Mouse (Mus musculus) left cerebral cortex, postnatal 10 days (tissue): ENCODE data around the gene Ston2. TPM values are rescaled to one million over a fixed set of nuclear protein-coding genes. Genes with fewer than 3 reads are reported as not detected.
A peak's percentile ranks its signal among the peaks of the same experiment; 100 is the strongest.

Experiments used
- DNase-seq, 2 experiments: peaks; one replicate each; pipeline ENCODE4 v3.0.0; 2021 to 2022; ENCODE audit warnings: low spot score in 2 of 2, mixed read lengths in 1 of 2; ENCODE audit errors: extremely low spot score in 1 of 2
- intact Hi-C: fragments of 180-260 bp; cut with DNase I; formaldehyde crosslinking; loops from one replicate; pipeline ENCODE4 v1.15.1; 2025
- total RNA-seq, 2 experiments: library from RNA; stranded (reverse); gene quantifications; 2 replicates each; pipeline ENCODE4 v1.2.3; 2021

The Ston2 gene
- total RNA-seq, 2 experiments from 2014 or later = 13.9 to 15.6 TPM

- no peak for DNase-seq
- intact Hi-C loops = no loop called here
Observed at GRCm38 (mm10) chr12:91683549-91684100, 104.6 kb downstream of the Ston2 start.

GRCm38 (mm10) chr12:91683096-91683495 is 105.1 kb downstream of the Ston2 start:
- intact Hi-C loops = no loop called here
- no peak for DNase-seq

- intact Hi-C loops = no loop called here
Observed at GRCm38 (mm10) chr12:91679320-91680064, 108.7 kb downstream of the Ston2 start.

GRCm38 (mm10) chr12:91675937-91676336 is 112.2 kb downstream of the Ston2 start:
- intact Hi-C loops = no loop called here
- DNase-seq = no peak

More at GRCm38 (mm10) chr12:91679320-91680064, 108.7 kb downstream of the Ston2 start:
- peak; percentile 38 to 55 for DNase-seq

- intact Hi-C loops = no loop called here
- DNase-seq = no peak
Observed at GRCm38 (mm10) chr12:91673141-91673540, 115.0 kb downstream of the Ston2 start.

GRCm38 (mm10) chr12:91672528-91672927 is 115.7 kb downstream of the Ston2 start:
- intact Hi-C loops = no loop called here
- peak; percentile 37 to 41 for DNase-seq

GRCm38 (mm10) chr12:91668529-91669245 is 119.5 kb downstream of the Ston2 start:
- intact Hi-C loops = no loop called here

GRCm38 (mm10) chr12:91667741-91668140 is 120.4 kb downstream of the Ston2 start:
- intact Hi-C loops = no loop called here
- DNase-seq = no peak

More at GRCm38 (mm10) chr12:91668529-91669245, 119.5 kb downstream of the Ston2 start:
- no peak for DNase-seq

- no peak for DNase-seq
- intact Hi-C loops = no loop called here
Observed at GRCm38 (mm10) chr12:91666607-91667006, 121.6 kb downstream of the Ston2 start.

- DNase-seq = no peak
- intact Hi-C loops = no loop called here
Observed at GRCm38 (mm10) chr12:91665431-91665830, 122.8 kb downstream of the Ston2 start.

GRCm38 (mm10) chr12:91663260-91663659 is 124.9 kb downstream of the Ston2 start:
- intact Hi-C loops = no loop called here
- no peak for DNase-seq

GRCm38 (mm10) chr12:91662844-91663243 is 125.3 kb downstream of the Ston2 start:
- intact Hi-C loops = no loop called here
- DNase-seq = no peak

- no peak for DNase-seq
- intact Hi-C loops = no loop called here
Observed at GRCm38 (mm10) chr12:91660640-91661417, 127.4 kb downstream of the Ston2 start.

GRCm38 (mm10) chr12:91654399-91655122 is 133.6 kb downstream of the Ston2 start:
- intact Hi-C loops = no loop called here
- DNase-seq = peak; percentile 59 to 82

GRCm38 (mm10) chr12:91648426-91648825 is 139.8 kb downstream of the Ston2 start:
- DNase-seq = no peak
- intact Hi-C loops = no loop called here

- DNase-seq = no peak
- intact Hi-C loops = no loop called here
Observed at GRCm38 (mm10) chr12:91645361-91646123, 142.6 kb downstream of the Ston2 start.

GRCm38 (mm10) chr12:91643221-91643620 is 145.0 kb downstream of the Ston2 start:
- no peak for DNase-seq
- intact Hi-C loops = no loop called here
